Mouse (Mus musculus) left cerebral cortex, postnatal 25 days (tissue): ENCODE data around the gene Dhps. TPM values are rescaled to one million over a fixed set of nuclear protein-coding genes. Genes with fewer than 3 reads are reported as not detected.
A peak's percentile ranks its signal among the peaks of the same experiment; 100 is the strongest.

Experiments used
- DNase-seq, 2 experiments: peaks; one replicate each; pipeline ENCODE4 v3.0.0; 2022; ENCODE audit warnings: low spot score in 2 of 2, mixed read lengths in 1 of 2
- intact Hi-C: fragments of 180-260 bp; cut with DNase I; formaldehyde crosslinking; loops from one replicate; pipeline ENCODE4 v1.15.1; 2025
- total RNA-seq, 2 experiments: library from RNA; stranded (reverse); gene quantifications; 2 replicates each; pipeline ENCODE4 v1.2.3; 2021

The Dhps gene
- total RNA-seq, result 10 to 100 TPM; 54.3 to 64.3 TPM

DNA sequence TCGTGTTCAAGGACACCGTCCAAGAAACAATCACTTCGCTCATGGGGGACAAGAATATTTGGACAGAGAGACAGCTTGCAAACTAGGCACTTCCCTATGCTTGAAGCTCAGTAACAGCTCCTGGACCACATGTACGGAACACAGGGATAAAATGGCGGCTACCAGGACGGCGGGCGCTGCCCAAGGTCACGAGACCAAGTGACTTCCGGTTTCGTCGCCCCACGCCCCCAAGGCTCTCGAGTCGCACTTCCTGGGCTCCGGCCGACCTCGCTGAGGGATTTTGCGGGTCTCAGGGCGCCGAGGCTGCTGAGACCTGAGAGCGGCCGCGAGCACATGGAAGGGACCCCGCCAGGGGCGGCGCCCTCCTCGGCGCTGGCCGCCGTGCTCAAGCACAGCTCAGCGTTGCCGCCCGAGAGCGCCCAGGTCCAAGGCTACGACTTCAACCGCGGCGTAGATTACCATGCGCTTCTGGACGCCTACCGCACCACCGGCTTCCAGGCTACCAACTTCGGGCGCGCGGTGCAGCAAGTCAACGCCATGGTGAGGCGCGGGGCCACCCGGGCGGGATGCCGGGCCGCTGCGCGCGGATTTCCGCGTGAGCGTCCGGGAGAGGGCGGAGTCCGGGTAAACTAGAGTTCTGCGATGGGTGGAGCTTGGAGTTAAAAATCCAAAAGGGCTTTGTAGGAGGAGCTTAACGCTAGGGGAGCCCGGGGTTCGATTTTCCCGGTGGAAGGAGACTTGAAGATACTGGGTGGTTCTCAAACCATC is at the start of gene Dhps:
Dhps (plus strand) TSS at position 244 of the 768 bp plus-strand sequence.
- peak; percentile 90 to 96 for DNase-seq
- intact Hi-C loops, result no loop called here

DNA sequence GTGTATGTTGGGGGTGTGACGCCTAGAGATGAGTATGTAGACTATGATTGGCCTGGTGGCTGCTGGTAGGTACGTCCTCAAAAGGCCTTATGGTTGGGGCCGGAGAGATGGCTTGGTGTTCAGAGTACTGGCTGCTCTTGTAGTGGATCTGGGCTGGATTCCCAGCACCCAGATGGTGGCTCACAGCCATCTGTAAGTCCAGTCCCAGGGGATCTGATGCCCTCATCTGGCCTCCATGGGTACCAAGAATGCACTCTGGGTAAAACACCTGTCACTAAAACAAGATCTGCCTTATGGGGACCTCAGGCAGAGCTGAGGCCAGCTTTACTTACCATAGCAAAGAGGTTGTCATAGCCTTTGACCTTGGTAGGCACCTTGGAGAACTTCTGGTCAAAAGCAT is 47.7 kb upstream of the Dhps start:
- DNase-seq, result no peak
- intact Hi-C loops, result loop anchor here (2.0 kb wide), 1 partner anchor 49 kb away; no protein-coding TSS in a partner anchor

- peak; percentile 86 to 94 for DNase-seq
- intact Hi-C loops, result loop anchor here (2.0 kb wide), 1 partner anchor 51 kb away; no protein-coding TSS in a partner anchor
These were observed 46.2 kb upstream of the Dhps start, which contains the start of gene Asna1 for GRCm38 (mm10) chr8:85025098-85025932. Gene Asna1 (minus strand): TSS chr8:85025281.

GRCm38 (mm10) chr8:85026670-85027515 is 44.7 kb upstream of the Dhps start, which contains the start of gene Trir:
Gene Trir (plus strand): TSS chr8:85026823.
- intact Hi-C loops, result no loop called here

DNA sequence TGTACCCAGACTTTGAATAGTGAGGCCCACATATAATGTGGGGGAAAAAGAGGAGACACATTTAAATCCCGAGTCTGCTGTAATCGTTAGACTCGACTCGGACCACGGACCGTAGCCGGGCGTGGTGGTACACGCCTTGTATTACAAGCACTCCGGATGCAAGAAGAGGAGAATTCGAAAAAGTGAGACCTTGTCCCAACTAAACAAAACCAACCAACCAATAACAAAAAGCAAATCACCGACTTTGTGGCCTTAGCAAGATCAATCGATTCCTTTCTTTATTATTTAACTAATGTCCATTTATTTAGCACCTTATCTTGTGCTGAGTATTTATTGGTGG is 44.1 kb upstream of the Dhps start:
- DNase-seq, result no peak
- intact Hi-C loops, result no loop called here

More at GRCm38 (mm10) chr8:85026670-85027515, 44.7 kb upstream of the Dhps start, which contains the start of gene Trir:
- DNase-seq, result peak; percentile 96

- intact Hi-C loops, result no loop called here
- no peak for DNase-seq
These were observed 43.6 kb upstream of the Dhps start for GRCm38 (mm10) chr8:85027922-85028321.

DNA sequence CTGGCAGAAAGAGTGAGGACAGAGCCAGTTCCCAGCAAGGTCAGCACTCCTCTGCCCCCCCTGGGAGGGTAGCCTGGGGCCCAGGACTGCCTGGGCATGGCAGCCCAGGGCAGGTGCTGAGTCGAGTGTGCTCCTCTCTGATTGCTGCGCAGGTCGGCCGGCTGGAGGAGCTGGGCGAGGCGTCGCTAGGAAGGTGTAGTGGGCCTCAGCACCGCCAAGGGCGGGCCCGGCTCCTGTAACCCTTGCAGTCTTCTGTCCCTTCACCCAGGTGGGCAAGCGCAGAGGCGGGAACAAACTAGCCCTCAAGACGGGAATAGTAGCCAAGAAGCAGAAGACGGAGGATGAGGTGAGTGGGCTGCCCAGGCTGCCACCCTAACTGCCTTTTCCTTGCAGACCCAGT is 42.3 kb upstream of the Dhps start:
- DNase-seq, result no peak
- intact Hi-C loops, result no loop called here

- DNase-seq, result no peak
- intact Hi-C loops, result no loop called here
These were observed 38.8 kb upstream of the Dhps start for GRCm38 (mm10) chr8:85032622-85033311.

DNA sequence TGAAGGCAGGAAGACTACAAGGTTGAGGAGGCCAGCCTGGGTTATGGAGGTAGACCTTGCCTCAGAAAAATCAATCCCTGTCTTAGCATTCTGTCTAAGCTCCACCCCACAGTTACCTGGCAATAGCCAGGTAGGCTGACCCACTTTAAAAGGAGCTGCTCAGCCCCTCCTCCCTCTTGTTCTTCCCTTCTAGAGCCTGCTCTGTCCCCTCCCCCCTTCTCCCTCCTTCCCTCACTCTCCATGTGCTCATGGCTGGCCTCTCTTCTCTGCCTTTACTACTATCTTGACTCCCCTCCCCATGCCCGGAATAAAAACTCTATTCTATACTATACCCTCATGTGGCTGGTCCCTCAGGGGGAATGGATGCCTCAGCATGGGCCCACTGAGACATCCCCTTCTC is 37.7 kb upstream of the Dhps start:
- DNase-seq, result no peak
- intact Hi-C loops, result no loop called here

DNA sequence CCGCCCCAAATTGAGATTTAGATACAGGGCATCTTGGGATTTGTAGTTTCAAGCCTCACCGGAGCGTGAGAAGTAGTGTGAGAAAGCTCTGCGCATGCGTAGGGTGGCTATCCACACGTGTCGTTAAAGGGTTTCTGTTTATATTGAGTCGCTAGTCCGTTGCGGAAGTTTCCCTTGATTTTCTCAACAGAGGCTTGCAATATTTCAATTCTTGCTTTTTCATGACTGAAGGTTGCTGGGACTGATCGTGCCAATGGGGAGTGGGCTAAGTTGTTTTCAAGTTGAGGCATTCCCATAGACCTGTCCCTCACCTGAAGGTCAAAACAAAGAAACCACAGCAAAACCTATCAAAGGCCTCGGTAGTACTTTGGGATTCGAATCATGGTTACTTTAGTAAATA is 36.8 kb upstream of the Dhps start:
- peak; percentile 68 to 82 for DNase-seq
- intact Hi-C loops, result no loop called here

DNA sequence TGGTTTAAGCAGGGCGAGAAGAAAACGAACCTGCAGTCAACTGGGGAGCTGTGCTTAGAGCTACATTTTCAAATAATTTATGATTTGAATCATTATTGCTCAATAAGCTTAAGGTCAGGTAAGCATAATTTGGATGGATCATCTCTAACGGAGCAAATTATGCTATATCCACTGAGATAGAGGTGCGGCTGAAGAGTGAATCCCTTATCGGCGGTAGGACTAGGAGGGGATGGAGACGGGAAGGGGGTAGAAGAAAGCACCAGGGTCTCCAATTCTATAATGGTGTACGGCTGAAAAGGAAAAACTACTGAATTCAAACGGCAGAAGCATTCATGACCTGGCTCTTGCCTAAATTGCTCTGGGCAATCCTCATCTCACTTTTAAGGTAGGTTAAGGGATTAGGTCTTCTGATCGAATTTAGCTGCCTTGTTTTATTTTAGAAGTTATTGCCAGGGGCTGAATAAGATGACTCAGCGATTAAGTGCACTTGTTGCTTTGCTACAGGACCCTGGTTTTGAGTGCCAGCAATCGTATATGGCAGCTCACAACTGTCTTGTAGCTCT is 36.3 kb upstream of the Dhps start:
- intact Hi-C loops, result no loop called here
- DNase-seq, result no peak

- intact Hi-C loops, result no loop called here
- no peak for DNase-seq
These were observed 35.7 kb upstream of the Dhps start for GRCm38 (mm10) chr8:85035728-85036310.

- no peak for DNase-seq
- intact Hi-C loops, result no loop called here
These were observed 35.2 kb upstream of the Dhps start for GRCm38 (mm10) chr8:85036381-85036717.

GRCm38 (mm10) chr8:85036718-85037365 is 34.7 kb upstream of the Dhps start, which contains the start of gene Tnpo2:
Gene Tnpo2 (plus strand): TSS chr8:85036915.
- DNase-seq, result peak; percentile 92 to 97
- intact Hi-C loops, result no loop called here

DNA sequence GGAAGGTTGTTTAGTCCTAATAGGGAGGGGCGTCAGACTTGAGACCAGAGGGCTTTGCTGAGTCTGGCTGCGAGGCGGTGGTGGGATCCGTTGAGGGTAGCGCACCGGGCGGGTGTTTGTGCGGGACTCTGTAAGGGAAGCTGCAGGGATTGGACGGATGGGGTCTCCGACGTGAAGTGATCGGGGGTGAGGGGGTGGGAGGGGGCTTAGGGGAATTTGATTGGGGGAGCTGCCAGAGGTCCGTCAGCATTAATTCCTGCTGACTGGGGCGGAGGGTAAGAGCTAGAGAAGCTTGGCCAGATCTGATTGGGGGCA is 34.2 kb upstream of the Dhps start:
- intact Hi-C loops, result no loop called here
- DNase-seq, result no peak

DNA sequence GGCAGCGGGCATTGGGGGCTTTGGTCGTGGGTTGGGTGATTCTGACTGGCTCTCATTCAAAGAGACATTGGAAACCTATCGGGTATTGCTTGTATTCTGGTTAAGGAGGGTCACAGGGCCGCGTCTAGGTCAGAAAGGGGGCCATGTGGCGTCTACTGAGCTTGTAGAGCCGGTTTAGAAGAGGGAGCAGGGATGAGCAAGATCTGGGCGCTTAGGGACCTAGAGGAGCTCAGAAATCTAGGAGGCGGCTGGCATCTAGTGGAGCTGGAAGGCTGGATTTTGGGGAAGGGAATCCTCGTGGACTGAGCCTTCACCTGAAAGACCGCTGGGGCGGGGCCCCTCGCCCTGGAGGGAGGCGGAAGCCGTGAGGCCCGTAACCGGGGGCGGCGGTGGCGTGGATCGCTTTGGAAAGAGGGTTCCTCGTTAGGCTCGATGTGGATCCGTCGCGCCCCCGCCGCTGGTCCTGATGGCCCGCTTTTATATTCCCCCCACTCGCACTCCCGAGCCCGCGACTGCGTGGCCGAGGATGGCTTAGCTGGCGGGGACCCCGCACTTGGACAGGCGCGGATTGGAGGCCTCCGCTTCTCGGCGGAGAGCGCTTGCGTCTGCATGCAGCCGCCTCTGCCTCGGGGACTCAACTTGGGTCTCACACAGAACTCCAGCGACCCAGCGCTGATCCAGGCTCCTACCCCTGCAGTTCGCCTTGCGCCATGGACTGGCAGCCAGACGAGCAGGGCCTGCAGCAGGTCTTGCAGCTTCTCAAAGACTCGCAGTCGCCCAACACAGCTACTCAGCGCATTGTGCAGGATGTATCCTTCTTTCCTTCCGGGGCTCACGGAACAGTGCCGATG is 33.7 kb upstream of the Dhps start:
- intact Hi-C loops, result no loop called here
- peak; percentile 61 to 75 for DNase-seq

DNA sequence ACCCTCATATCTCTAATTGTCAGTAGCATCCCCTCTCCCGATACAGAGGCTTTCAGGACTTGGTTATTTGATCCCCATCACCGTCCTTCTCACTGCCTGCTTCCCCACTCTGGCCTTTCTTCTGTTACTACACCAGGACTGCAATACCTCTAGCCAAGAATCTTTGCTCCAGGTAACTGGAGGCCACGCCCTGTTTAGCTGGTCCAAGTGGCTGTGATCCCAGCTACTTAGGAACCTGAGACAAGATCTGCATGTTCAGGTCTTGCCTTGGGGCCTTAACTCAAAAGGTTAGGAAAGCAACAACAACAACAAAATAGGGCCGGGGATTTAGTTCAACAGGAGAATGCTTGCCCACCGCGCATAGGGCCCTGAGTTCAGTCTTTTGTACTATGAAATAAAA is 27.9 kb upstream of the Dhps start:
- no peak for DNase-seq
- intact Hi-C loops, result no loop called here
